17 mouse cellular contexts compared by ENCODE assay signal in genomic region chr1:64046087-64046801, GRCm38 (mm10).
"Had no signal": no experiment of that assay in that cellular context is flagged by ENCODE, and none has a peak within 500 bp of the region (broad histone marks: within the 10 kb centered on the region; RNA-seq: fewer than 3 reads in every experiment).

No protein-coding gene starts in this region.

- H3K4me2 ChIP-seq: liver, embryonic 11.5 days; liver, embryonic 13.5 days; liver, embryonic 15.5 days; midbrain, embryonic 12.5 days; midbrain, embryonic 15.5 days; neural tube, embryonic 12.5 days; stomach, embryonic 15.5 days had no signal

- H3K27ac ChIP-seq: liver, embryonic 13.5 days; liver, embryonic 15.5 days; macrophage; midbrain, embryonic 12.5 days; midbrain, embryonic 15.5 days; neural tube, embryonic 12.5 days; stomach, embryonic 15.5 days; stomach, postnatal 0 days had no signal

- H3K4me1 ChIP-seq: midbrain, embryonic 12.5 days; neural tube, embryonic 12.5 days; stomach, embryonic 15.5 days had no signal

- H3K9me3 ChIP-seq: liver, embryonic 13.5 days; liver, embryonic 15.5 days; megakaryocyte, embryonic 14.5 days; midbrain, embryonic 12.5 days; midbrain, embryonic 15.5 days; neural tube, embryonic 12.5 days; stomach, embryonic 15.5 days had no signal

- DNase-seq: liver; liver, embryonic 13.5 days; liver, postnatal 0 days; lung, postnatal 10 days; right cerebral cortex, postnatal 14 days; thymus, adult 2 months; thymus, postnatal 25 days; thymus, postnatal 4 days had no signal

- ATAC-seq: liver, postnatal 0 days; midbrain, embryonic 15.5 days had no signal

- H3K4me3 ChIP-seq: liver, embryonic 13.5 days; liver, embryonic 15.5 days; megakaryocyte, embryonic 14.5 days; midbrain, embryonic 12.5 days; midbrain, embryonic 15.5 days; neural tube, embryonic 12.5 days; stomach, embryonic 15.5 days had no signal

- H3K36me3 ChIP-seq: liver, embryonic 13.5 days; liver, embryonic 15.5 days; midbrain, embryonic 15.5 days; stomach, embryonic 15.5 days had no signal

- H3K27me3 ChIP-seq: liver, embryonic 13.5 days; liver, embryonic 15.5 days; megakaryocyte, embryonic 14.5 days; midbrain, embryonic 12.5 days; midbrain, embryonic 15.5 days; neural tube, embryonic 12.5 days; stomach, embryonic 15.5 days had no signal

- H3K9ac ChIP-seq: liver, embryonic 13.5 days; liver, embryonic 15.5 days; liver, postnatal 0 days; midbrain, embryonic 12.5 days; midbrain, embryonic 15.5 days; neural tube, embryonic 12.5 days; stomach, embryonic 15.5 days had no signal
